Mouse (Mus musculus) WW6 (cell line): ENCODE measurements around the gene Jarid2.
A peak's percentile ranks its signal among the peaks of the same experiment; 100 is the strongest.

ENCODE experiments used
- DNase-seq: peaks from one replicate; pipeline ENCODE4 v3.0.0-alpha.2; 2013; ENCODE audit warnings: low read depth, low spot score

The Jarid2 gene

GRCm38 (mm10) chr13:44775396-44775795, 46.1 kb downstream of the Jarid2 start:
- DNase-seq = no peak

GRCm38 (mm10) chr13:44780506-44780905, 51.2 kb downstream of the Jarid2 start:
- no peak for DNase-seq

- no peak for DNase-seq
These were observed 51.9 kb downstream of the Jarid2 start for GRCm38 (mm10) chr13:44781126-44781525.

GRCm38 (mm10) chr13:44784551-44784950, 55.3 kb downstream of the Jarid2 start:
- DNase-seq = no peak

GRCm38 (mm10) chr13:44786291-44786690, 57.0 kb downstream of the Jarid2 start:
- no peak for DNase-seq

- no peak for DNase-seq
These were observed 59.3 kb downstream of the Jarid2 start for GRCm38 (mm10) chr13:44788352-44789125.

- no peak for DNase-seq
These were observed 60.7 kb downstream of the Jarid2 start for GRCm38 (mm10) chr13:44789982-44790381.

- DNase-seq = no peak
These were observed 63.2 kb downstream of the Jarid2 start for GRCm38 (mm10) chr13:44792361-44792892.

- DNase-seq = no peak
These were observed 66.6 kb downstream of the Jarid2 start for GRCm38 (mm10) chr13:44795891-44796290.

GRCm38 (mm10) chr13:44796775-44797174, 67.5 kb downstream of the Jarid2 start:
- no peak for DNase-seq

- no peak for DNase-seq
These were observed 69.0 kb downstream of the Jarid2 start for GRCm38 (mm10) chr13:44798280-44798679.

GRCm38 (mm10) chr13:44799166-44799565, 69.9 kb downstream of the Jarid2 start:
- DNase-seq = no peak

- no peak for DNase-seq
These were observed 70.8 kb downstream of the Jarid2 start for GRCm38 (mm10) chr13:44800059-44800458.

- peak; percentile 34 for DNase-seq
These were observed 75.6 kb downstream of the Jarid2 start for GRCm38 (mm10) chr13:44804876-44805275.

GRCm38 (mm10) chr13:44808307-44808706, 79.0 kb downstream of the Jarid2 start:
- no peak for DNase-seq

GRCm38 (mm10) chr13:44811021-44811420, 81.7 kb downstream of the Jarid2 start:
- no peak for DNase-seq

GRCm38 (mm10) chr13:44811601-44812000, 82.3 kb downstream of the Jarid2 start:
- DNase-seq = no peak

- peak; percentile 7 for DNase-seq
These were observed 83.1 kb downstream of the Jarid2 start for GRCm38 (mm10) chr13:44812381-44812780.

GRCm38 (mm10) chr13:44819400-44819799, 90.1 kb downstream of the Jarid2 start:
- DNase-seq = no peak

- DNase-seq = no peak
These were observed 93.3 kb downstream of the Jarid2 start for GRCm38 (mm10) chr13:44822578-44822977.

- no peak for DNase-seq
These were observed 99.6 kb downstream of the Jarid2 start for GRCm38 (mm10) chr13:44828903-44829302.

GRCm38 (mm10) chr13:44832104-44832503, 102.8 kb downstream of the Jarid2 start:
- DNase-seq = no peak

GRCm38 (mm10) chr13:44832866-44833265, 103.6 kb downstream of the Jarid2 start:
- no peak for DNase-seq
